Mouse (Mus musculus) mesoderm, embryonic 11.5 days (tissue): Measurements from ENCODE around the gene Bmp8a.
A peak's percentile ranks its signal among the peaks of the same experiment; 100 is the strongest.
"Not testable (repeated sequence)": the region's sequence is repeated elsewhere in the genome, so short reads cannot be mapped to it uniquely, and the experiment has no call there.

Experiments
- DNase-seq: peaks from one replicate; pipeline ENCODE4 v3.0.0-alpha.2; 2012; ENCODE audit warnings: low read depth, low spot score

Bmp8a gene

GRCm38 (mm10) chr4:123331326-123331725 lies 11.7 kb downstream of the Bmp8a start:
- no peak for DNase-seq

- no peak for DNase-seq
These were observed 14.1 kb downstream of the Bmp8a start for GRCm38 (mm10) chr4:123328946-123329345.

- DNase-seq: no peak
These were observed 15.4 kb downstream of the Bmp8a start for GRCm38 (mm10) chr4:123327630-123328029.

GRCm38 (mm10) chr4:123326087-123326486 lies 17.0 kb downstream of the Bmp8a start:
- no peak for DNase-seq

GRCm38 (mm10) chr4:123323534-123323933 lies 19.5 kb downstream of the Bmp8a start, which contains the start of gene Oxct2a:
Gene Oxct2a, minus strand, starts transcription at chr4:123323634.
- DNase-seq: no peak

GRCm38 (mm10) chr4:123322910-123323309 lies 20.1 kb downstream of the Bmp8a start:
- DNase-seq: not testable (repeated sequence)

GRCm38 (mm10) chr4:123314497-123314896 lies 28.6 kb downstream of the Bmp8a start:
- DNase-seq: no peak

- no peak for DNase-seq
These were observed 30.0 kb downstream of the Bmp8a start for GRCm38 (mm10) chr4:123313010-123313409.

- DNase-seq: no peak
These were observed 31.2 kb downstream of the Bmp8a start for GRCm38 (mm10) chr4:123311845-123312244.

GRCm38 (mm10) chr4:123308292-123308691 lies 34.8 kb downstream of the Bmp8a start:
- no peak for DNase-seq

- no peak for DNase-seq
These were observed 36.1 kb downstream of the Bmp8a start for GRCm38 (mm10) chr4:123306999-123307398.

- peak; percentile 74 for DNase-seq
These were observed 37.3 kb downstream of the Bmp8a start for GRCm38 (mm10) chr4:123305789-123306188.

GRCm38 (mm10) chr4:123298980-123299670 lies 43.9 kb downstream of the Bmp8a start:
- DNase-seq: no peak

GRCm38 (mm10) chr4:123298226-123298625 lies 44.8 kb downstream of the Bmp8a start:
- DNase-seq: no peak

- no peak for DNase-seq
These were observed 45.7 kb downstream of the Bmp8a start for GRCm38 (mm10) chr4:123297195-123297960.

GRCm38 (mm10) chr4:123296148-123296534 lies 46.9 kb downstream of the Bmp8a start:
- DNase-seq: no peak

GRCm38 (mm10) chr4:123295516-123296147 lies 47.4 kb downstream of the Bmp8a start:
- no peak for DNase-seq

- not testable (repeated sequence) for DNase-seq
These were observed 48.0 kb downstream of the Bmp8a start for GRCm38 (mm10) chr4:123295026-123295425.

GRCm38 (mm10) chr4:123293661-123294443 lies 49.2 kb downstream of the Bmp8a start:
- no peak for DNase-seq

GRCm38 (mm10) chr4:123292989-123293388 lies 50.1 kb downstream of the Bmp8a start:
- no peak for DNase-seq

- DNase-seq: no peak
These were observed 50.7 kb downstream of the Bmp8a start for GRCm38 (mm10) chr4:123292390-123292789.

GRCm38 (mm10) chr4:123289038-123289437 lies 54.0 kb downstream of the Bmp8a start:
- DNase-seq: no peak
